Mouse (Mus musculus) ovary, adult 18-20 months (tissue): ENCODE results near the gene Spesp1.
A peak's percentile ranks its signal among the peaks of the same experiment; 100 is the strongest.

Experiments
- DNase-seq: peaks from one replicate; pipeline ENCODE4 v3.0.0; 2022; ENCODE audit warnings: low spot score, mixed read lengths

Spesp1 gene

GRCm38 (mm10) chr9:62281991-62282390 lies at the start of gene Spesp1:
Gene Spesp1 (minus strand): TSS chr9:62282208.
- no peak for DNase-seq

- no peak for DNase-seq
Observed at GRCm38 (mm10) chr9:62325965-62326364, 44.0 kb upstream of the Spesp1 start.

GRCm38 (mm10) chr9:62323816-62324215 lies 41.8 kb upstream of the Spesp1 start:
- no peak for DNase-seq

DNA sequence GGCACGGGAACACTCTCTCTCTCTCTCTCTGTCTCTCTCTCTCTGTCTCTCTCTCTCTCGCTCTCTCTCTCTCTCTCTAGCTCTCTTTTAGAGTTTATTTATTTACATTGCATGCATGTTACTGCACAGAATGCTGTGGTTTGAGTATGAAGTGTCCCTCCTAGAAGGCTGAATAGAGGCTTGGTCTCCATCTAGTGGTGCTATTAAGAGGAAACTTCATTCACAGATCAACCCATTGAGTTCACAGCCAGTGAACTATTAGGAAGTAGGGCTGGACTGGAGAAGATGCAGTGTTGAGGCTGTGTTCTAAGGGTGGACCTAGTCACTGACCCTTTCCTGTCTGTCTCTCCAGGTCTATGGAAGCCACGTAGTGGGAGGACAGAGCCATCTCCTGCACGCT lies 36.7 kb upstream of the Spesp1 start:
- no peak for DNase-seq

GRCm38 (mm10) chr9:62315556-62315955 lies 33.5 kb upstream of the Spesp1 start:
- DNase-seq = no peak

- no peak for DNase-seq
Observed at GRCm38 (mm10) chr9:62296891-62297290, 14.9 kb upstream of the Spesp1 start.

DNA sequence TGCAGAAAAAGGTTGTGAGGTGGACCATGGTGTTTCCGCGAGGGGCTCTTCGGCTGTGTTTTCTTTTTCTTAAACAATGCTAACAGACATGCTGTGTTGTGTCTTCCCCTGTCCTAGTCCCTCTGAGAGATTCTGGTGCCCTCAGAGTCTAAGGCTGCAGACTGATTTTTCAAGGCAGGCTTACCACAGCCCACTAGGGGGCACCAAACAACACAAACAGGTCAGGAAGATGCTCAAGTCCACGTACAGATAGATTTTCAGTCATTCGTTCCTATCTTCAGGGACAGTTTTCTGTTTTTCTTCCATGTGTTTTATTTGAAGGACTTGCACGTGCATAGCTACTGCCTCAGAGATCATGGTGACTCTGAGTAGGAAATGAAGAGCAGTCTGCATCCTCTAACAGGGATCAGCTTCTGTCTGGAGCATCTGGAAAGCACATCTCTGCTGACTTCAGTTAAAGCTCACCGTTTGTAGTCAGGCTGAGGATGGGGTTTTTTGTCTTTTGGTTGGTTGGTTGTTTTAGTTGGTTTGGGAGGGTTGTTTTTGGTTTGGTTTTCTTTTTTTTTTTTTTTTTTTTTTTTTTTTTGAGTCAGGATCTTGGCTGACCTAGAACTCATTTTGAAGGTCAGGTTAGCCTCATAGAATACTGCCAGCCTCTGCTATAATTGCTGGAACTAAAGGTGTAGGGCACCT lies 13.1 kb upstream of the Spesp1 start:
- DNase-seq = peak; percentile 40

- DNase-seq = no peak
Observed at GRCm38 (mm10) chr9:62287633-62288025, 5.6 kb upstream of the Spesp1 start.

DNA sequence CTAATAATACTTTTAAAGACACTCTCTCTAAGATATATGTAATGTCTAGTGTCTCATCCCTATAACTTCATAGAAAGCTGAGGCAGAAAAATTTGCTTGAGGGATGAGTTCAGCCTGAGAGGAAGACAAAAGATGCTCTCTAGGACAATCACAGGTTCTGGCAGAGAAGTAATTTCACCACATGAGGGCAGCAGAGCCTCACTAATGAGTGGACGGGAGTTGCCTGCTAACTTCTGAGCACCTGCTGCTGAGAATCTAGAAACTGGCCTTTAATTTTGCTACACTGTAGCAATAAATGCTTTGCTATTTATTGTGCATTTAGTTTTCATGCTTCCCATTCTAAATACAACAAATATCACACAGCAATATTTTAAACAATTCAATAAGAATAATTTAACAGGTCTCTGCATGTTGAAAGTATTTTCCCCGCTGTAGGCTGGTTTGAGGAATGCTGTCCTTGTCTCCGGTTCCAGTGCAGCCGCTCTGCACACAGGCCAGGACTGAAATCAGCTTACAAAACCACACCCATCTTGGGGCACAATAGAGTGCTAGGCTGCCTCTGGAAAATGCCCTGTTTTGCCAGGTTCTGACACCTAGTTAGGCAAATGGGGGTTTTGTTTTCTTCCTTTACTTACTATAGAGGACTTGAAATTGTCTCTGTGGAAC lies 5.1 kb upstream of the Spesp1 start:
- no peak for DNase-seq

GRCm38 (mm10) chr9:62284266-62284665 lies 2.3 kb upstream of the Spesp1 start:
- no peak for DNase-seq

- DNase-seq = no peak
Observed at GRCm38 (mm10) chr9:62276899-62277298, 5.1 kb downstream of the Spesp1 start.

DNA sequence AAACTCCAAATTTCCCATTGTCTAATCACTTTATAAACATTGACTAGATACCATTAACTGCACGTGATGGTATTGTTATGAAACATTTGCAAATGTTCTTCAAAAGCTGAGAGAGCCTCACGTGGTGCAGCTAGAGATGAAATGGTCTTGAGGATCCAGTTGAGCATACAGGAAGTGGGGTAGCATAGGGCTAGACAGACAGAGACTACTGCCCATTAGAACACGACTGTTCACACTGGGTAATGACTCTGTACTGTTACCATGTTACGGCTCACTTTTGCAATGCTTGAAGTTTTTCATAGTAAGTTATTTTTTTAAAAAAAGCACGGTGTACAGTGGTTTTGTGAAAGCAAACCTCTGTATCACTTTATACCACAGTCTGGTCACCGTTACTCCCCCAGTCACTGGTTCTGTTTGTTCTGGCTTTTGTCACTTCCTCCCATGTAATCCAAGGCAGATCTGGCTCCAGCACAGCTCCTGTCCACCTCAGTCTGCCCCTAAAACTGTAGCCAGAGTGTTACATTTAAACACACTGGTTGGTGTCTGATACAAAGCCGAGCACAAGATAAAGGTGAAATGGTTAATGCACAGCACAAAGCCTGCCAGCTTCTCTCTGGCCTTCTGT lies 11.1 kb downstream of the Spesp1 start:
- no peak for DNase-seq

DNA sequence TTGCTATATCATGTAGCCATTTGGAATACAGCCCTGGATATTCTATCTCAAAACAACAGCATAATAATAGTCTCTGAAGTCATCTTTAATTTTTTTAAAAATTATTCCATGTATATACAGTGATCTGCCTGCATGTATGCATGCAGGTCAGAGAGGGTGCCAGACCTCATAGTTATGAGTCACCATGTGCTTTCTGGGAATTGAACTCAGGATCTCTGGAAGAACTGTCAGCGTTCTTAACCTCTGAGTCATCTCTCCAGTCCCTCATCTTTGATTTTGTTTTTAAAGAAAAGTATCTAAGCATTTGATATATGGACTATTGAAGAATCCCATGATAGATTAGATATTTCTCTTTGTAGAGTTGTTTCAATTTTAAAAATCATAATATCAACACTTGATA lies 12.8 kb downstream of the Spesp1 start:
- DNase-seq = no peak

GRCm38 (mm10) chr9:62265278-62265677 lies 16.7 kb downstream of the Spesp1 start:
- DNase-seq = no peak

GRCm38 (mm10) chr9:62263652-62264051 lies 18.4 kb downstream of the Spesp1 start:
- no peak for DNase-seq

DNA sequence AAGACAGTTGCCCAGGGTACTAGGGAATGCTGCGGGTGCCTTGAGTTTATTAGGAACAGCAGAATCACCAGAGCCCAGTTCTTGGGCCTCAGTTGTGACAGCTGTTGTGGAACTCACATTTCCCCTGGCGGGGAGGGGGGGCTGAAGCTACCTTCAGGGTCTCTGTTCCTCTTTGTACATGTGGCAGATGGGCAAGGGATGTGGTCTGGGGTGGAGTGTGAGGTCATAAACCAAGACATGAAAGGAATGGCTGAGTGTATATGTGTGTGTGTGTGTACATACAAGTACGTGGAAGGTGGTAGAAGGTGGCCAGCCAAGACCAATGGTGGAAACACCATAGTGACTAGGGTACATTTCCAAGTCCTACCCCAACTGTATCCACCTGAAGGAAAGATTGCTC lies 20.6 kb downstream of the Spesp1 start:
- DNase-seq = no peak

DNA sequence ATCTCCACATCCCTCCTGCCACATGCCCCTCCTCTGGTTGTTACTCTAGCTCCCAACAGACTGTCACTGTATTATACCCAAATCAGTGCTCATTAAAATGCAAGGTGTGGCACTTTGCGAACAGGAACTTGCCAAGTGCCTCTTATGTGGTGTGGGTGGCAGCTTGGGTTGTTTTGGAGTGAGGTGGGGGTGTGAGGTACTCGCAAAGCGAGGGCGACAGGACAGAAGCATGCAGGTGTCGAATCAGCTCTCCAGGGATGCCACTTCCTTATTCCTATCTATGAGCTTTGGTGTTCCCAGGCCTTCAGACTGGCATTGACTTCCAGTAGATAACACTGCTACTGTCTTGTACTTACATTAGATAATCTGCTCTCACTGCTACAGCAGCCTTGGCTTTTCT lies 21.0 kb downstream of the Spesp1 start:
- no peak for DNase-seq

DNA sequence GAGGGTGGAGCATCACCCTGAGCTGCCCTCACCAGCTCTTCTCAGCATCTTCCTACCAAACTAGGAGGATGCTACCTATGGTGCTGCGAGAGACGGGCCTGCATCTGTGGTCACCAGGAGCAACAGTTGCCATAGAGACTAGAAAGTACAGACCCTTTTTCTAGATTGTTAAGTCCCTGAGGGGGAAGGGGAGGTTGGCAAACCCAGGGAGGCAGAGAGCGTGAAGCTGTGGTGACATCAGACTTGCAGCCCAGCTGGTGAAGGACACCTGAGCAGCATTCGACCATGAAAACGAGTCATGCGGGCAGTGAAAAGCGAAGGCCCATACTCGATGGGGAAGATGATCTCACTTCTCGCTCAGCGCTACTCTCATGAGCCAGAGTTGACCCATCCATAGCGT lies 24.0 kb downstream of the Spesp1 start:
- DNase-seq = no peak

- no peak for DNase-seq
Observed at GRCm38 (mm10) chr9:62255896-62256576, 26.0 kb downstream of the Spesp1 start.

- no peak for DNase-seq
Observed at GRCm38 (mm10) chr9:62253736-62254443, 28.1 kb downstream of the Spesp1 start.

DNA sequence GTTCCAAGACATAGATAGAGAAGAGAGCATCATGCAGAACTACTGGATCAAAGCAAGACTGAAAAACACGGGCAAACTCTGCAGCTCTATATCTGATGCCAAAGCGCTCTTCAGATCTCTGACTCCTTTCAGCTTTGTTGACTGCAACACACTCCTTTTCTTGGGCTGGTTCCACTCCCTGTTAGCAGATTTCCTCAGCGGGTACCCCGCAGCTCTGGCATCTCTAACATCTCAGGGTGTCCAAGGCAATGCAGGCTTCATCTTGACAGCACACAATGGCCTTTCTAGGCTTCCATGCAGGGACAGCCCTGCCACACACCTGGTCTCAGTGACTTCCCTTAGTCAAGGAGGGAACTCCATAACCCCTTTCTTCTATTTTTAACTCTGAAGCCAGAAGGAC lies 31.7 kb downstream of the Spesp1 start:
- DNase-seq = no peak

GRCm38 (mm10) chr9:62246380-62246942 lies 35.5 kb downstream of the Spesp1 start:
- DNase-seq = no peak
